Mouse (Mus musculus) natural killer cell, adult 2 months (primary cell): ENCODE data around the gene Il2ra.

ENCODE experiments used
- DNase-seq, 2 experiments: peaks; one replicate each; pipeline ENCODE4 v3.0.0; 2022; ENCODE audit warnings: low spot score in 2 of 2

The Il2ra gene

GRCm38 (mm10) chr2:11653330-11653729 lies 10.7 kb downstream of the Il2ra start:
- DNase-seq = peak; percentile 86 to 90

DNA sequence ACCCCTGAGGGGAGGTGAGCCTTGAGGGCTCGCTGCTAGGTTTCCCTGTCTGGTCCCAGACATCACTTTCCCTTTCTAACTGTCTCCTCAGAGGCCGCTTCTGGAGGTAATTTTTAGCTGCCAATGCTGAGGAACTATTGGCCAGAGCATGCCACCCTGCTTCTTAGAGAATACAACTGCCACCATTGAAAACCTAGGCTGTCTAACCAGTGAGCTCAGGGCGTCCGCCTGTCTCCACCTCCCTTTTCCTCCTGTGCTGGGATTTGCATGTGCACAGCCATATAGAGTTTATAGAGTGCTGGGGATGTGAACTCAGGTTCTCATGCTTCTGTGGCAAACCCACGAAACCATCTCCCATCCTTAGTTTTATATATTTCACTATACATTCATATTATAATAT lies 11.2 kb downstream of the Il2ra start:
- no peak for DNase-seq

GRCm38 (mm10) chr2:11654990-11655931 lies 12.7 kb downstream of the Il2ra start:
- DNase-seq = peak; percentile 24 to 30

GRCm38 (mm10) chr2:11657581-11657980 lies 15.0 kb downstream of the Il2ra start:
- no peak for DNase-seq

GRCm38 (mm10) chr2:11659263-11659662 lies 16.7 kb downstream of the Il2ra start:
- DNase-seq = no peak

DNA sequence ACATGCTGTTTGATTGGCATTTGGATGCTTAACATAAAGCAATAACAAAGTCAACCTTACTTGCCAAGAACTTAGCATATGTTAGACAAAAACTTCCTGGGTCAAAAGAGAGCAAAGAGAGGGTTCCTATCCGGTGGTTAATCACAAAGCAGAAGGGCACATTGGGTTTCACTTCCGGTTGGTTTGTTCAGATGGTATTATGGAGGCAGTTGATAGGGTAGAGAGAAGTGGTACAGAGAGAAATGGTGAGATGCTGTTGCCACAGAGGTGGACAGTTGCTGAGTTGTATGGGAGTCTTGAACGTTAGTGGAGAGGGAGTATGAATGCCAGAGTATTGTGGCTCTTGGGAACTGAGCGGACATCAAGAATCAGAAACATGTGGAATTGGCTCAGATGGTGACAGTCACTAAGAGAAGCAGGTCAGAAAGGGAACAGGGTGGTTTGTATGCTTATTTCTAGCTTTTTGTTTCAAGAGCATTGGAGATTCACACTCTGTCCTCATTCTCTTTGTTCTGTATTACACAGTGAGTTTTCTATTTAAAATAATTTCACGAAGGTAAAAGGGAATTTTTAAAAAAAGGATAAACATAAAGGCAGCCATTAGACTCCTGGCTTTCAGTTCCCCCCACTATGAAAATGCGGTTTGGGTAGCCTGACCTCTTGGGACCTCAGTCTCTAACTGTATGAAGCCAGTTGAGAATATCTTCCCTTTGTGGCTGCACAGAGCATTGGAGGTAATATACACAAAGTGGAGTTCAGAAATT lies 19.7 kb downstream of the Il2ra start:
- DNase-seq = peak in 1 of 2 experiments; percentile 28

DNA sequence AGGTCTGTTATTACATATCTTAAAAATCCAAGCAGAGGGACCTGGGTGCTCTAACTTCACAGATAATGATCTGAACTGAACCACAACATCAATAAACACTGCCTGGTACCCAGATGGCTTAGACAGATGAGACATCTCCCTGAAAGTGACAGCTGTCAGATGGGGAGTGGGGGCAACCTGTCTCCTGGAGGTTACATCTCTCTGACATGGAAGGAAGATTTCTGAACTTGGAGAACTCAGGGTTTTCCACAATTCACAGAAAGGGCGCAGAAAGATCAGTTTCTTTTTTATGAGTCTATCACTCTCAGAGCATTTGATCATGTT lies 20.3 kb downstream of the Il2ra start:
- no peak for DNase-seq

DNA sequence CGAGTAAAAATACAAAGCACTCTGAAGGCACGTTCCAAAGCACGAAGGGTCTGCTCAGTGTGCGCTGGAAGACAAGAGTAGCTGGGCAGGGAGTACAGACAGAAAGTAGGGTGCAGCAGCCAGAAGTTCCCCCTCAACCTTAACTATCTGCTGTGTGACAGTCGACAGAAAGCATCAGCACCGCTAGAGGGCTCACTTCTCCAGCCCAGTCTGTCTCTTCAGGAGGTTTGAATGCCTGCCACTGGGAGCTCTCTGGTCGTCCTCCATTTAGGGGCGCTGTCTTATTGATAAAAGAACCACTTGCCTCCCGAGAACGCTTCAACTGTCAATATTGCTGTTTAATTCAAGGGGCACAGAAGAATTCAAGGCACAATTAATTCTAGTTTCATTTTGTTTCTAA lies 21.4 kb downstream of the Il2ra start:
- DNase-seq = peak; percentile 79 to 89

- DNase-seq = peak in 1 of 2 experiments; percentile 35
These were observed 21.8 kb downstream of the Il2ra start for GRCm38 (mm10) chr2:11664367-11664766.

GRCm38 (mm10) chr2:11664806-11665205 lies 22.2 kb downstream of the Il2ra start:
- DNase-seq = no peak

- DNase-seq = no peak
These were observed 22.7 kb downstream of the Il2ra start for GRCm38 (mm10) chr2:11665326-11665725.

DNA sequence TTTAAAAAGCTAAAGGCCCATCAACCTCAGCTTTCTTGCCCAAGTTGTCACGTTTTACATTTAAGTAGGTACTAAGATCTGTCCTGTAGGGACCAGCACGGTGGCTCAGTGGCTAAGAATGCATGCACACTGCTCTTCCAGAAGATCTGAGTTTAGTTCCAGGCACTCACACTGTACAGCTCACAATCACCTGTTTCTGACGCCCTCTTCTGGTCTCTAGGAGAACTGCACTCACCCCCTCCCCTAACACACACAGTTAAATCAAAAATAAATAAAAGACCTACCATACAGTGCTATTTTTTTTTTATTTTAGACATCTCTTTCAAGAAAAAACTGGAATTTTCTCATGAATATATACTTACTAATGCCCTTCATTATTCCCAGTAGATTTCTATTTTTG lies 29.5 kb downstream of the Il2ra start:
- DNase-seq = peak in 1 of 2 experiments; percentile 52

DNA sequence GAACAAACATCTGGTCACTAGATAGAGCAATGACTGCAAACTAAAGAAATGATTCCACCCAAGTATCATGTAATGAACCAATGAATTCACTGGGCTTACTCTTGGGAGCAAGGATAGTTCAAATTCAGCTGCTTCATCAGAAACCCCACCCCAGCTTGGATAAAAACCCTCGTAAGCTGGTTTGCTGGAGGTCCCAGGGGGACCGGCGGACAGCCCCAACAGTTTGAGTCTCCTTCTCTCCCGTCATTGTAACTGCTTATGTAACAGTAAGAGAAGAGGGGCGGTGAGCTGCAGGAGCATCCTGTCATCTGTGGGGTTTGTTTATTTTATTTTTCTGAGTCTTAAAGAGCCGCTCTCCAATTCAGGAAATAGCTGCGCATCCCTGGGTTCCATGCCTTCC lies 37.0 kb downstream of the Il2ra start:
- no peak for DNase-seq

DNA sequence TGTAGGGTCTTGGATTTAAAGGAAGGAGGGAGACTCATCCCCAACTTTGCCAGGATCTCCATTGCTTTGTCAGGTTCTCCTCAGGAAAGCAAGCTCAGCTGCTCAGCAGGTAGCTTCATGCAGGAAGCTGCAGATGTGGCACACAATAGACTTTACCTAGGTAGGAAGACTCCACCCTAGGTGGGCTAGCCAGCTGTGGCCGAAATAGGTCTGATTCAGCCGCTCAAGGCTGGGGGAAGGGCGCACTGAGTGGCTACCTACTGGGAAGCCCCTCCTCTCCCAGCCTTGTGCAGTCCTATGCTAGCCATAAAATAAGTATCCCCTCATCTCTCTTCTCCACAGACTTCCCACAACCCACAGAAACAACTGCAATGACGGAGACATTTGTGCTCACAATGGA lies 40.1 kb downstream of the Il2ra start:
- DNase-seq = no peak

DNA sequence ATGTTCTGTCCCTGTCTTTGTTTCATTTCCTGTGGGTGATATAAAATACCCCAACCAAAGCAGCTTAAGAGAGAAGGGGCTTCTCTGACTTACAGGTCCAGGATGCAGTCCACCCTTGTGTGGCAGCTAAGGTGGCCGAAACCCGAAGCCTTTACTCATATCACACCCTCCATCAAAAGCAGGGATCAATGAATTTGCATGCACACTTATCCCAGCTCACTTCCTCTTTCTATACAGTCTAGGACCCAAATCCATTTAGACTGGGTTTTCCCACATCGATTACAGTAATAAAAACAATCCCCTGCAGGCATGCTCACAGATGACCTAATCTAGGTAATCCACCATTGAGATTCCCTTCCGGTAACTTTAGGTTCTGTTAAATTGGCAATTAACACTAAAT lies 43.9 kb downstream of the Il2ra start:
- DNase-seq = no peak

GRCm38 (mm10) chr2:11687436-11687835 lies 44.8 kb downstream of the Il2ra start:
- peak in 1 of 2 experiments; percentile 33 for DNase-seq

DNA sequence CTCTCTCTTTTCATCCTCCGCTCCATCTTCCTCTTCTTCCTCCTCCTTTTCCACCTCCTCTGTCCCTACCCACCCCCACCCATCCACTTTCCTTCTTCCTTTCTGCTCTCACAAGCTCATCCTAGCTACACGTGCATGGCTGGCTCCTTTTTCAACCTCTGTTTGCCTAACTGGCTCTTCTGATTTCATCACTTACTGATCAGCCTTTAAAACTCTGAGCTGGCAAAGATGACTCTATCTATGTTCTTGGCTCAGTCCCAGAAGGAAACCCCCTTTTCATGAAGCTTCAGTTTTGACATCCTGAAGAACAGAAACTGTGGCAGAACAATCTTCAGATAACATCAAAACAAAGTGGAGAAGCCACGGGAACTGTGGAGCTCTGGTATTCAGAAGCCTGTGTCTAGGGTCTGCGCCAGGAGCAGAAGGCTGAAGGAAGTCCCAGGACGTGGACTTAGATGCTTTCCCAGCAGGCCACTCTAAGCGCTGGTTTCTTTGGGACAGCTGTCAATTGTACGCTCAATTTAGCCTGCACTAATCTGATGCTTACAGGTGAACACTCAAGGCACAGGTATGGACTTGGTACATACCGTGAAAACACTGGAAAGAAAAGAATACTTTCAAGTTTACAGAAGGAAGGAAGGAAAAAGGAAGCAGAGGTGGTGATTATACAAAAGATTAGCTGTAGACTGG lies 47.7 kb downstream of the Il2ra start:
- DNase-seq = no peak

DNA sequence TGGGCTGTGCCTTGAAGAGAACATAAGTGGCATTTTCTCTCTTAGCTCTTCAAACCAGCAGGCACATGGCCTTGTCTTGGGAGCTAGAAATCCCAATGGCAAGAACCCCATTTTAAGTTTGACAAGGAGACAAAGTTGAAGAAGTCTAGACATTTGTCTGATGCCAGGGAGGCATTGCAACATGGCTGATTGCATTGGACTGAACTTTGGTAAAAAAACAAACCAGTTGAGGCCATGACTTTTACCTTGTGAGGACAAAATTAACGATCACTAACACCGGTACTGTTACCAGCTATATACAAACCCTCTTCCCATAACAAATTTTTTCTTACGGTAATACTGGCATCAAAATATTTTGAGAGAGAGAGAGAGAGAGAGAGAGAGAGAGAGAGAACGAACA lies 50.7 kb downstream of the Il2ra start:
- DNase-seq = no peak

DNA sequence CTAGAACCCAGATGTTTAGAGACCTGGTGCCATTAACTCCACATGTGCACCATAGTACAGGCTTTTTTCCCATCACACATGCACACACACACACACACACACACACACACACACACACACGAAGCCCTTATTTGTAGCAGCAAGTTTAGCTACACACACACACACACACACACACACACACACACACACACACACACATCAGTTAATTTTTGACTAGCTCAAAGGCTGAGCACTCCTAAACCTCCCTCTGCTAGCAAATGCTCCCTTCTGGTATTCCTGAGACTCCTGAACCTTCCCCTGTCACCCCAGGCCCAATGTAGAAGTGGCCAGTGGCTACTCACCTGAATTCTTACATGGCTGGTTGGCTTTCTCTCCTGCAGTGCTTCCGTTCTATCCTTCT lies 51.5 kb downstream of the Il2ra start:
- no peak for DNase-seq

GRCm38 (mm10) chr2:11695867-11696266 lies 53.3 kb downstream of the Il2ra start:
- DNase-seq = no peak

GRCm38 (mm10) chr2:11698994-11699393 lies 56.4 kb downstream of the Il2ra start:
- no peak for DNase-seq

GRCm38 (mm10) chr2:11699905-11700304 lies 57.3 kb downstream of the Il2ra start:
- DNase-seq = no peak
